Mouse (Mus musculus) MEL (cell line): ENCODE measurements around the gene Kctd6.

ENCODE experiments used
- CHD2 ChIP-seq: IDR thresholded peaks from 2 replicates; pipeline ENCODE4 v1.6.1; 2011; ENCODE audit warnings: low read length, improper control_type of control experiment
- CTCF ChIP-seq, 3 experiments: IDR thresholded peaks in 2 of 3; conservative IDR thresholded peaks in 1 of 3; 2 replicates each; pipeline ENCODE4 v1.5.1; 2011 to 2012; ENCODE audit warnings: low read length in 3 of 3, low read depth in 2 of 3, mild to moderate bottlenecking in 2 of 3, improper control_type of control experiment in 1 of 3, inconsistent platforms in 1 of 3, mixed read lengths in 1 of 3, moderate library complexity in 1 of 3; ENCODE audit not compliant: control insufficient read depth in 1 of 3, insufficient read depth in 1 of 3, poor library complexity in 1 of 3, severe bottlenecking in 1 of 3
- EP300 ChIP-seq, 2 experiments: IDR thresholded peaks; 2 replicates each; pipeline ENCODE4 v1.6.1; 2011; ENCODE audit warnings: improper control_type of control experiment in 2 of 2, low read length in 2 of 2, low read depth in 1 of 2, mild to moderate bottlenecking in 1 of 2
- ETS1 ChIP-seq: IDR thresholded peaks from 2 replicates; pipeline ENCODE4 v1.6.1; 2012; ENCODE audit warnings: low read depth, mild to moderate bottlenecking, inconsistent platforms, low read length, improper control_type of control experiment, moderate library complexity
- MAX ChIP-seq: IDR thresholded peaks from 2 replicates; pipeline ENCODE4 v1.6.1; 2011; ENCODE audit warnings: low read length, improper control_type of control experiment
- MAZ ChIP-seq: IDR thresholded peaks from 2 replicates; pipeline ENCODE4 v1.6.1; 2012; ENCODE audit warnings: low read depth, mild to moderate bottlenecking, inconsistent platforms, low read length, improper control_type of control experiment
- POLR2A ChIP-seq, 2 experiments: IDR thresholded peaks; 2 replicates each; pipeline ENCODE4 v1.6.1; 2011 to 2012; ENCODE audit warnings: low read length in 2 of 2, mild to moderate bottlenecking in 2 of 2, control low read depth in 1 of 2, improper control_type of control experiment in 1 of 2, low read depth in 1 of 2, moderate library complexity in 1 of 2; ENCODE audit not compliant: control insufficient read depth in 1 of 2, insufficient read depth in 1 of 2, poor library complexity in 1 of 2
- RCOR1 ChIP-seq: IDR thresholded peaks from 2 replicates; pipeline ENCODE4 v1.6.1; 2012; ENCODE audit warnings: low read depth, mild to moderate bottlenecking, inconsistent platforms, low read length, improper control_type of control experiment
- TAL1 ChIP-seq: IDR thresholded peaks from 2 replicates; pipeline ENCODE4 v1.6.1; 2012; ENCODE audit warnings: mild to moderate bottlenecking, inconsistent platforms, low read length, moderate library complexity, mixed read lengths
- TCF12 ChIP-seq: IDR thresholded peaks from 2 replicates; pipeline ENCODE4 v1.6.1; 2014; ENCODE audit warnings: low read depth, mild to moderate bottlenecking, inconsistent platforms, low read length, improper control_type of control experiment, moderate library complexity
- ZKSCAN1 ChIP-seq: IDR thresholded peaks from 2 replicates; pipeline ENCODE4 v1.6.1; 2012; ENCODE audit warnings: low read depth, mild to moderate bottlenecking, inconsistent platforms, low read length, improper control_type of control experiment, moderate library complexity
- ZNF384 ChIP-seq: IDR thresholded peaks from 2 replicates; pipeline ENCODE4 v1.6.1; 2012; ENCODE audit warnings: low read depth, mild to moderate bottlenecking, inconsistent platforms, low read length, improper control_type of control experiment

- TF ChIP-seq EP300 (IDR thresholded peaks at IDR 0.05; ENCODE audit: low read depth in 1 of 2, low read length in 2 of 2), result no peak
- TF ChIP-seq TCF12, result no peak
- TF ChIP-seq MAX, result no peak
- no peak for TF ChIP-seq POLR2A (IDR thresholded peaks at IDR 0.05; ENCODE audit: control insufficient read depth in 1 of 2, insufficient read depth in 1 of 2, low read depth in 1 of 2, low read length in 2 of 2, poor library complexity in 1 of 2)
- TF ChIP-seq TAL1, result no peak
- TF ChIP-seq CHD2, result no peak
- no peak for TF ChIP-seq ETS1
- no peak for TF ChIP-seq CTCF (IDR thresholded peaks at IDR 0.05 in 2 of 3, conservative IDR thresholded peaks at IDR 0.05 in 1 of 3; ENCODE audit: control insufficient read depth in 1 of 3, insufficient read depth in 1 of 3, low read depth in 2 of 3, low read length in 3 of 3, poor library complexity in 1 of 3, severe bottlenecking in 1 of 3)
- no peak for TF ChIP-seq MAZ
- no peak for TF ChIP-seq ZNF384
- TF ChIP-seq RCOR1, result no peak
- no peak for TF ChIP-seq ZKSCAN1
Measured at GRCm38 (mm10) chr14:8264378-8264777, 50.4 kb downstream of the Kctd6 start.
